Mouse (Mus musculus): ENCODE measurements around the gene Angptl1.

Angptl1 gene

GRCm38 (mm10) chr1:156884782-156885181, 46.4 kb downstream of the Angptl1 start:
- no peak for DNase-seq

GRCm38 (mm10) chr1:156885879-156886278, 47.5 kb downstream of the Angptl1 start:
- no peak for DNase-seq

GRCm38 (mm10) chr1:156888830-156889229, 50.5 kb downstream of the Angptl1 start:
- no peak for DNase-seq

- DNase-seq: no peak
These were observed 53.2 kb downstream of the Angptl1 start for GRCm38 (mm10) chr1:156891561-156891960.

GRCm38 (mm10) chr1:156901689-156902088, 63.3 kb downstream of the Angptl1 start:
- DNase-seq: no peak

- no peak for DNase-seq
These were observed 65.5 kb downstream of the Angptl1 start for GRCm38 (mm10) chr1:156903899-156904298.

- no peak for DNase-seq
These were observed 67.3 kb downstream of the Angptl1 start for GRCm38 (mm10) chr1:156905660-156906059.

GRCm38 (mm10) chr1:156909265-156909664, 70.9 kb downstream of the Angptl1 start:
- no peak for DNase-seq

GRCm38 (mm10) chr1:156909866-156910265, 71.5 kb downstream of the Angptl1 start:
- no peak for DNase-seq
